Mouse (Mus musculus) cerebellum, postnatal 25 days (tissue): ENCODE data around the gene Psmb1.
"Not testable (repeated sequence)": the region's sequence is repeated elsewhere in the genome, so short reads cannot be mapped to it uniquely, and the experiment has no call there.

Experiments
- DNase-seq, 2 experiments: peaks; one replicate each; pipeline ENCODE4 v3.0.0; 2021; ENCODE audit warnings: mixed read lengths in 2 of 2

The Psmb1 gene

GRCm38 (mm10) chr17:15459761-15460160, 39.8 kb downstream of the Psmb1 start:
- DNase-seq = no peak

GRCm38 (mm10) chr17:15456595-15456994, 43.0 kb downstream of the Psmb1 start:
- DNase-seq = no peak

- no peak for DNase-seq
Measured at GRCm38 (mm10) chr17:15455203-15455602, 44.3 kb downstream of the Psmb1 start.

GRCm38 (mm10) chr17:15449606-15450005, 49.9 kb downstream of the Psmb1 start:
- no peak for DNase-seq

- not testable (repeated sequence) for DNase-seq
Measured at GRCm38 (mm10) chr17:15449144-15449543, 50.4 kb downstream of the Psmb1 start.

- no peak for DNase-seq
Measured at GRCm38 (mm10) chr17:15447831-15448230, 51.7 kb downstream of the Psmb1 start.

GRCm38 (mm10) chr17:15445421-15445820, 54.1 kb downstream of the Psmb1 start:
- DNase-seq = no peak

- peak; percentile 58 to 67 for DNase-seq
Measured at GRCm38 (mm10) chr17:15440463-15441121, 59.0 kb downstream of the Psmb1 start.

- no peak for DNase-seq
Measured at GRCm38 (mm10) chr17:15440067-15440462, 59.5 kb downstream of the Psmb1 start.

GRCm38 (mm10) chr17:15434748-15435147, 64.8 kb downstream of the Psmb1 start:
- DNase-seq = no peak

- no peak for DNase-seq
Measured at GRCm38 (mm10) chr17:15432036-15432435, 67.5 kb downstream of the Psmb1 start.

- no peak for DNase-seq
Measured at GRCm38 (mm10) chr17:15431551-15431950, 68.0 kb downstream of the Psmb1 start.

- DNase-seq = peak; percentile 51 to 68
Measured at GRCm38 (mm10) chr17:15431021-15431514, 68.5 kb downstream of the Psmb1 start.

- peak in 1 of 2 experiments; percentile 40 for DNase-seq
Measured at GRCm38 (mm10) chr17:15429937-15430336, 69.6 kb downstream of the Psmb1 start.

GRCm38 (mm10) chr17:15429451-15429850, 70.1 kb downstream of the Psmb1 start:
- no peak for DNase-seq

- DNase-seq = no peak
Measured at GRCm38 (mm10) chr17:15425931-15426330, 73.6 kb downstream of the Psmb1 start.
